Mouse (Mus musculus): Measurements from ENCODE around the gene Spo11.

GRCm38 (mm10) chr2:172935776-172936562 is 41.5 kb upstream of the Spo11 start:
- TF ChIP-seq CTCF (IDR thresholded peaks at IDR 0.05; ENCODE audit: low read depth) (no peak), EP300 (optimal IDR thresholded peaks at IDR 0.05) (no peak)
